Mouse (Mus musculus): ENCODE data around the gene Rpl13a.

DNA sequence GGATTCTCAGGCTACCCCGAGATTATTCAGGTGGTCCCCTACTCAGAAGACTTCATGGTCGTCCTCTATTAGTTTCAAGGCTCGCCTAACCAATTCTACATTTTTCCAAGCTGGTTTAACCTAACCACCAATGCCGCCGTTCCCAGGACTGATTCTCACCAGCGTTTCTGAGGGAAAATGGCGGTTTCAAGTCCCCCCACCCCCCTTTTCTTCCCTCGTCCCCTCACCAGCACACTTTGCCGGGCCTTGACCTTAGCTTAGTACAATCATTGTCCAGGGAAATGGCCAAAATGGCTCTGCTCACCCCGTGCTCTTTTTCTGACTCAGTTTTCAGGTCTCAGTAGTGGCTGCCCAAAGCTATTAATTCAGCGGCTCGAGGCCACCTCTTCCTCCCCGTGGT lies 46.8 kb upstream of the Rpl13a start:
- TF ChIP-seq POLR2A (IDR thresholded peaks at IDR 0.05; ENCODE audit: extremely low read depth, insufficient read depth, low read length) (no peak), CTCF (IDR thresholded peaks at IDR 0.05; ENCODE audit: extremely low read depth, insufficient read depth, low read length) (no peak)

Data from cortical plate, adult 2 months (tissue).